Mouse (Mus musculus) spleen, postnatal 10 days (tissue): ENCODE measurements around the gene Tmem213.

Experiments
- DNase-seq, 2 experiments: peaks; one replicate each; pipeline ENCODE4 v3.0.0; 2021 to 2022; ENCODE audit warnings: low spot score in 2 of 2

Tmem213 gene

DNA sequence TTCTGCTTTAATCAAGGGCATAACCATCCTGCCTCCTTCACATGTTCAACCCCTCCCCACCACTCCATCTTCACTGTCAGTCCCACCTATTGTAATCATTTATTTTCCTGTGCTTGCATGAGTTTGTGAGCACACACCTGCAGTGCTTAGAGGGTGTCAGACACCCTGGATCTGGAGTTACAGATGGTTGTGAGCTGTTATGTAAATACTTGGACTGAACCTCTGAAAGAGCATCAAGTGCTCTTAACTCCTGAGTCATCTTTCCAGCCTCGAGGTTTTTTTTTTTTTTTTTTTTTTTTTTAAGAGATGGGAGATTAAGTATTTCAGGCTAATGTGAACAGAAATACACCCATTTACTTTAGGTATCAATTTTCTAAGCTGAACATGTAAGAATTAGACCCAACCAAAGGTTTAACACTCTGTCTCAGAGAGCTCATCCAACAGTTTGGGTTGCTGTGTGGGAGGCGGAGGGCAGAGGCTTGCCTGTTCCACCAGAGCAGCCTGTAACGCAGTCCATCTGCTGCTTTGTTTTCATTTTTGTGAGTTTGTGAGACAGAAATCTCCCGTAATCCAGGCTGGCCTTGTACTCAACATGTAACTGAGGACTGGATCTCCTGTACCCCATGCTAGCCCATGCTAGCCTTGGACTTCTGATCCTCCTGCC lies 7.2 kb downstream of the Tmem213 start:
- no peak for DNase-seq

DNA sequence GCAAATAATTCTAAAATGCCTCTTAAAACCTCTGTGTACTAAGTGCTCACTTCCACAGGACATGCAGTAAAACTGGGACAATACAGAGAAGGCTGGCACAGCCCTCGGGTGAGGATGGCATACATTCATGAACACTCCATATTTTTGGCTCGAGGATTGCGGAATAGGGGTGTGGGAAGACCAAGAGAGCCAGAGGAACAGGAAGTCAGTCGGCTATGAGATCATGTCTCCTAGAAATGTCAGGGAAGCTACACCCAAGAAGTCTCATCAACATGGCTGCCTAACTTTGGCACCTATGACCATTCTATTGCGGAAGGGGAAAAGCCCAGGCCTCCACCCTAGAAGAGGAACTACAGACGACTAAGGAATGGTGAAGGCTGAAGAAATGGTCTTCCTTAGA lies 9.3 kb downstream of the Tmem213 start:
- no peak for DNase-seq

DNA sequence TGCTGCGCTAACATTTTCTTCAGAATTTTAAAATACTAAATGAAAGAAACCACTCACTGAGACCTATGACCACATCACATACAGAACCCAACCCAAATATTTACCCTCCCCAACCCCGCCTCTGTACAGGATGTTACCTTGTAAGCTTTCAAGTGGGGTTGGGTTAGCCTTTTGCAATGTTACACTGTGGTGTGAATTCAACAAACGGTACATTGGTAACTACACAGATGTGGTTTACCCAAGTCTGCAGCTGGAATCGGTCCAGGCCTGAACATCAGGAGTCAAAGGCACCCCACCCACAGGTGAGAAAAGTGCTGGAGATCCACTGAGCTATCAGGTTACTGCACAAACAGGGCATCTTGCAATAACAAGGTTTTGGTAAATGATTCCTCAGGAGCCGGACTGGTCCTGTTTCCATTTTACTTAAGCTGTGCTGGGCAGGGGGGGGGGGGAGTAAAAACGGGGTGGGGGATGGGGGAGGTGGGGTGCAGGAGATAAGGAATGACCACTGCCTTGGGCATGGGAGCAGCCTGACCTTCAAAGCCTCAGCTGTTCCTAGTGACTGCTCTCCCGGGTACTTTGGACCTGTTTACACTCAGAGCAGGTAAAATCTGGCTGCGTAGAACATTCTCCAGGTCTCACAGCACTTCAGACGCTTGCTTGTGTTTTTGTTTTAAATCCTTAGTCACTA lies 11.8 kb downstream of the Tmem213 start:
- no peak for DNase-seq

DNA sequence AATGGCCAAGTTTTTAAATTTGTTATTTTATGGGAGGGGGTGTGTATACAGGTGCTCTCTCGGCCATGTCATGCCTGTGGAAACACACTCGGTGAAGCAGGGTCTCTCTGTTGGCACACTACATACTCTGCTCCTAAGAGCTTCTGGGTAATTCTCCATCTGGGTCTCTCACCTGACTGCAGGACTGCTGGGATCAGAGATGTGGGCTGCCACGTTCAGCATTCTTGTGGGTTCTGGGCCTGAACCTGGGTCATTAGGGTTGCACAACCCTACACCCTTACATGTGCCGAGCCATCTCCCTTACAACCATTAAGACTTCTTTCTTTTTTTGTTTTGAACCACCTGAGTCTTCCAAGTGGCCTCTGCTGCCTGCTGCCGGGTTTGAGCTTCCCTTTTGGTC lies 12.8 kb downstream of the Tmem213 start:
- DNase-seq: no peak

DNA sequence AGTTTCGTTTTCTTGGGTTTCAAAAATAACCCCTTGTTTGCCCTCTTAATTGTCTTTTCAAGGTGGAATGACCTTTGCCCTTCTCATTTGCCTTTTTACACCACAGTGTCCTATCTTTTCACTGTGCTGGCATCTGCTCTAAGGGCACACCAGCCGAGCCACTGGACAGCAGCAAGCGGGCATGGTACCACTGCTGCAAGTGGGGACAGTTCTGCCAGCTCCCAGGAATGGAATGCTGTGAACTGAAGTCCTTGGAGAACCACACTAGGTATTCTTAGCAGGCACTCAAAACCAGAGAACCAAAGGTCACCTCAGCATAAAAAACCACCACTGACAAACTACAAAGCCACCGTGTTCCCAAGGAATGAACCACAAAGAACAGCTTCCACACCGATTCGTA lies 13.7 kb downstream of the Tmem213 start:
- DNase-seq: no peak

DNA sequence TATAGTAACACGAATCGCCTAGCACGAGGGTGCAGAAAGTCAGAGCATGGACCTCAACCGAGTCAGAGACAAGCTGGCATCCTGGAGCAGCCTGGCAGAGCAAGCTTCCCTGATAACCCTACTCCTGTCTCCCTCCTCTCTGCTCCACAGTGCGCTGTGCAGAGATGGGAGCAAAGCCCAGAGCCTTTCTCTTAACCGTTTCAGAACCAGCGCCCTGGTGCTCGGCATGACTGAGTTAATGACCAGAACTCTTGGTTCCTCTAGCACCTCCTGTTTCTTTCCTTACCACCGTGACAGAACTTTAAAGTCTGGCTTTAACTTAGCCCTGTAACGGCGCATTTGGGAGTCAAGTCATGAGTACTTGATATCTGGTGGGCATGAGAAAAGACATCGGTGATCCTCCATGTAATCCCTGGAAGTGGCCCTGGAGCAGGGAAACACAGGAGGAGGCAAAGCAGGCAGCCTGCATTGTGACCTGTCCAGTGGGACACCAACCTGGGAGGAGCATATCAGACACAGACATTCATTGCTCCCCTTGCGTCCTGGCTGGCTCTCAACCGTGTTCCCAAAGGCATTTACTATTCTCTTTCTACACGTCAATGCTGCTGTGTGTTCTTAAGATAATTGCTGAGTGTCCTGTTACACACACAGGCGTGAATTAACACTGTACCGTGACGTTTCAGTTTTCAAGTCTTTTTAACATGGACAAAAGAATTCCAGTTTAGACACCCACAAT lies 14.6 kb downstream of the Tmem213 start:
- no peak for DNase-seq

DNA sequence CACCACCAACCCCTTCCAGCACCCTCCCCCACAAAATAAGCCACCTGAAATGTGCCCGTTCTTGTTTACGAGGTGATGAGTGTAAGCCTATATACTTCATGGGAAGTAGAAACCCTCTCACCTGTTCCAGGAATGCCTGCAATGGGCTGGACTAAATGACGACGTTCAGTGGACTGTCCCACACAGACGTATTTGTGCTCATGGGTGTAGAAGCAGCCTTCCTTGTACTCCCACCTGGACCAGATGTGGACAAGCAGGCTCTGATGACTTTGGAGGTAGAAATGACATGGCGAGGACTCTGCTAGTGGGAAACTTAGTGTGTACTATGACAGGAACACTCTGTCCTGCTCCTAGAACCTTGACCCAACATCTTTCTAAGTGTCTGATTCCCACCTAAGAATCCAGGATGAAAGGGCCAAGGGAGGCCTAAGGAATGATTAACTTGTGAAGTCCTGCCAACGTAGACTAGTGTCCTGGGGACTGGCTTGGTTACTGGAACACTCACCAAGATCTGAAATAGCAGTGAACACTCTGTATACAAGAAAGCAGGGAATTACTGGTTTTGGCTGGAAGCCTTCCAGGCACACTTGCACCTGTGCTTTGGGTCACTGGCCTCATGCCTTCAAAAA lies 15.3 kb downstream of the Tmem213 start, which contains the start of gene Atp6v0a4:
Atp6v0a4 (minus strand) TSS at position 380 of the 629 bp plus-strand sequence.
- DNase-seq: no peak

DNA sequence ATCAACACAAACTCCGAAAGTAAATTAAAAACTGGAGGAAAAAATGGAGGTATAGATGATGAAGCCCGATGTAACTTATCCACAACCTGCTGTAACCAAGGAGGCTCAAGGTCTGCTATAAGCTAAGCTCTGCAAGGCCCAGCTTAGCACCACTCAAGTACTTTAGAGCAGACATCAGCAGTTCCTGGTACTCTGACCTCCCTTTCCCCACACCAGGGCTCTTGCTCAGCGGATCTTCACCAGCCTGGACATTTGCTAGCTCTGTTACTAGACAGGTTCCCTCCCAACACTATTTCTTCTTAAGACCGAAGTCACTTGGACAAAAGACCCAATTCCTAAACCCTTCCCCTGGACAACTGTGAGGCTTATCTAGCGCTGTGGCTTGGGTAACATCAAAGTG lies 15.8 kb downstream of the Tmem213 start:
- no peak for DNase-seq

DNA sequence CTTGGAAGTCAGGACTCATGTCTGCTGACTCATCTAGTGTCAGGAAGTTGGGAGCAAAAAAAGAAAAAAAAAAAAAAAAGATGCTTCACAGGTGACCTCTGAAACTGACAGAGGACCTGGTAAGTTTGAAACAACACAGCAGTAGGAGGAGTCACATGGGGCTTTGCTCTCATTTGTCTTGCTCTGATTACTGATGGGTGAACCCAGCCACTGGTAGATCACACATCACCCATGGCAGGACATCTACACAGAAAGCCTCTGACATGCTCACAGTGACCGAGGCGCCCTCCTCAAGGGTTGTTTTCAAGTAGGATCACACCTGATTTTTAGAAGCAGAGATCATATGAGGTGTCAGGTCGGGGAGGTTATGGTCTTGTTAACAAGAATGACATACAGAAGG lies 16.4 kb downstream of the Tmem213 start:
- no peak for DNase-seq

DNA sequence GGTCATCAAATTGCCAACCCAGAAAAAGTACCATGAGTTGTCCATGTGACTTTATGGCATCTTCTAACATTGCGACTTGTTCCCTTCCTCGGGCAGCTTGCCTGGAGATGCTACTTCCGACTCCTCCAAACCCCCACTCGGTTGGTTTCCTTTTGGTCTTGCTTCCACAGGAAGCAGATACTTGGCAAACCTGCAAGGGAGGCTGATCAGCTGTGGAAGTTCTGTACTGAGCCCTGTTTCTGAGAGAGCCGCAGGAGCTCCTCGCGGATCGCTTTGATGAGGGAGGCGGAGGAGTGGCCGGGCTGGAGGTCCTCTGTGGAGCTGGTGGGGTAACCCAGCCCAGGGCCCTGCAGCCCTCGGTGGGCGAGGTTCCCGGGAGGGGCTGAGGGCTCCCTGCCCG lies 19.1 kb downstream of the Tmem213 start:
- no peak for DNase-seq

DNA sequence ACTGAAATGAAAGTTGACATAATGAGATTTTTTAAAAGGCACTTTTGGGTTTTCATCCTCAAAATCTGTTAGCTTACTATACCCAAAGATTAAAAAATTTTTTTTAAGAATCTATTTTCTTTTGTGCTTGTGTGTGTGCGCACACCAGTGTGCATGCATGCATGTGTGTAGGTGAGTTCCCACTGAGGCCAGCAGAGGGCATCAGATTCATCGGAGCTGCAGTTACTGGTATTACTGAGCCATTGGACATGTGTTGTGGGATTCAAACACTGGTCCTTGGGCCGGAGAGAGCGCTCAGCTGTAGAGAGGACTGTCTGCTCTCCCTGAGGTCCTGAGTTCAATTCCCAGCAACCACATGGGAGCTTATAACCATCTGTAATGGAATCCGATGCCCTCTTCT lies 20.8 kb downstream of the Tmem213 start:
- no peak for DNase-seq

DNA sequence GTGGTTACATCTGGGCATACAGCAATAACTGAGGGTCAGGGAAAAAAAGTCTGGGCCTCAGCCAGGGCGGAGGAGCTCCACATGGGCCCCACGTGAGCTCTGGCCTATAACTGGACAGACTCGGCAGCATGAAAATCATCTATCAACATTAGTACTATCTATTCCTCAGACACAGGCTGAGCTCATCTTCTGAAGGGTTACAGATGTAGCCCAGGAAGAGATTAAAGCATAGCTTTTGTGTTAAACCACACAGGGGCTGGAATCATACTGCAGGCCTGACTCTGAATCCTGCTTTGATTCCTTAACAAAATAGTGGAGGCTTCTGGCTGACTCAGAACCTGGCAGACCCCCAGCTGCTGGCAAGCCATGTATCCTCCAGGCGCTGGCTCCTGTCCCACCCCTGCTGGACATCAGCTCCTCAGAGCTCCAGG lies 22.8 kb downstream of the Tmem213 start:
- DNase-seq: no peak

DNA sequence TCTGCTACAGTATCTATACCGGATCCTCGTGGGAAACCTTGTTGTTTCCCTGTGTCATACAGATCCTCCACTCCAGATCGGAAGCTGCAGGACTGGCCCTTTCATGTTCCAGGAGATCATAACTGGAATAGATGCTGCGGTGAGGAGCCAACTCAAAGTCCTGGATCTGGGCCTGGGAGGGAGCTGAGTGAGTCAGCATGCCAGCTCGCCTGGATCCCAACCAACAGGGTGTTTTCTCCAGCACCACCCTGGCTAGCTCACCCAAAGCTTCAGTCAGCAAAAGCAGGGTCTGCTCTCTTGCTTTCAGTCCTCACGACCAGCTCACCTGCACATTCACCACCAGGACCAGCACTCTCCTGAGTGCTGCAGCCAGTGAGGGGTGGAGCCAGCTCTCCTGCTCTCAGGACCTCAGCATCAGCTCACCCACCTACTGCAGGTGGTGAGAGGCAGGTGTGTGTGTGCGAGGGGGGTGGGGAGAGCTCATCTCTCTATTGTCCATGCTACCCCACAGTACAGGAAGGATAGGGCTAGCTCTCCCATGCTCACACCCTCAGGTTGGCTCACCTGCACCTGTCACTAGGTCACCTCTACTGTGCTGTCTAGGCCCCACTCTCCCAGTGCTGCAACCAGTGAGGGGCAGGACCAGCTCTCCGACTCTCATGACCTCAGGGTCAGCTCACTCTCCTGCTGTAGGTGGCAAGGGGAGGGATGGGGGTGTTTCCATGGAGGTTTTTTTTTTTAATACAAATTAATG lies 25.9 kb downstream of the Tmem213 start:
- no peak for DNase-seq

DNA sequence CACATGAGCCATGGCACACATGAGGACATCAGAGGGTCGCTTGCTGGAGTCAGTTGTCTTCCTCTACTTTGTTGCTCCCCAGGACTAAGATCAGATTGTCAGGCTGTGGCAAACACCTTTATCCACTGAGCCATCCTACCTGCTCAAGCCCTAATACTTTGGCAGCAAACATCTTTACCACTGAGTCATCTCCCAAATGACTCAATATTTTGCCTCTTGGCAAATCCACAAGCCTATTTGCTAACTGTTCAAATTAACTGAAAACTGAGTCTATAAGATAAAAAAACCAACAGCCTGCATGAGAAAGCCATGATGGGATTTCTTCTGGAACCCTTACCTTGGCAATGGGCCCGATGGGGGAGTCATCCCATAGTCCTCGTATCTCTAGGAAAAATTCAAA lies 30.0 kb downstream of the Tmem213 start:
- no peak for DNase-seq

DNA sequence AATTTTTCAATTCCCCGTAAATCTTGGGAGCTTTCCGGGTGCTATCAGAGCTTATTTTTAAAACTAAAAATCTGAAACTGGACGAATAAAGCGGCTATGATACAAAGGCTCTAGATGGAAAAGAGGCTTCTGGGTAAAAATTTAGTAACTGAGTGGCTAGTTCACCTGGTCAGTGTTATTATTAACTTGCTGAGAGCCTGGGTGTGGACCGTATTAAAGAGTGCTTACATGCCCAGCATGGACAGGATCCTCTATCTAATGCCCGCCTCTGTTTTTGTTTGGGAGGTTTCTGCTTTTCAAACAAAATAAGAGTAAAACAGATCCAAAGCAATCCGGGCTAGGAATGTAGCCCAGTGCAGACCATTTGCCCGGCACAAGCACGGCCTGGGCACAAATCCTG lies 31.3 kb downstream of the Tmem213 start:
- DNase-seq: no peak

DNA sequence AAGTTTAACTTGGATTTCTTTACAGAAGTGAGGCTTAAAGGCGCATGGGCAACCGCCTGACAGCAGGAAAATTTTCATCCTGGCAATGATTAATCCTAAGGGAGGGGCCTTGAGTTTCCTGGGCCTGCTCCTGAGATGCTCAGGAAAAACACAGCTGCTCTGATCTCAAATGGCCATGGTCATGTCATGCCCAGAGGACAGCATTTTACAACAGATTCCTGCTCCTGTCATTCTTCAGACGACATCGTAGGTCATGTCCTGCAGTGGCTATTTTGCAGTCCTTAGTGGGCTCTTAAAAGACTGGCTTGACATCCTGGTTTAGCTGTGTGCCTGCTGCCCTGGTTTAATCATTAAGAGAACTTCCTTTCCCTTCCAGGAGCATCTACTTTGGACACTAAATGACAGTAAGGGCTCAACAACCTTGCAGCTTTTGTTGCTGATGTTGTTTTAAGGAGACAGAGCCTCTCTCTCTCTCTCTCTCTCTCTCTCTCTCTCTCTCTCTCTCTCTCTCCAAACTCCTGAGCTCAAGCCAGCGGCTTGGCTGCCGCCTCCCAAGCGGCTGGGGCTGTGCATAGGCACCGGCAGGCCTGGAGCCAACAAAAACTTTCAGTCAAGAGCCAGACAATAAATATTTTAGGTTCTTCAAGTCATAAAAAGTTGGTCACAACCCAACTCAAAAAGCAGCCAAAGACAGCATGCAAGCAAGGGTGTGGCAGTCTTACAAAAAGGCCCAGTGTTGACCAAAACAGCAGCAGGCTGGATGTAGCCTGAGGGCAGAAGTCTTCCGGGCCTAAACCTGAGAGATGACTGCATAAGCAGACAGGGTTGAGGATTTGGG lies 35.3 kb downstream of the Tmem213 start:
- no peak for DNase-seq

DNA sequence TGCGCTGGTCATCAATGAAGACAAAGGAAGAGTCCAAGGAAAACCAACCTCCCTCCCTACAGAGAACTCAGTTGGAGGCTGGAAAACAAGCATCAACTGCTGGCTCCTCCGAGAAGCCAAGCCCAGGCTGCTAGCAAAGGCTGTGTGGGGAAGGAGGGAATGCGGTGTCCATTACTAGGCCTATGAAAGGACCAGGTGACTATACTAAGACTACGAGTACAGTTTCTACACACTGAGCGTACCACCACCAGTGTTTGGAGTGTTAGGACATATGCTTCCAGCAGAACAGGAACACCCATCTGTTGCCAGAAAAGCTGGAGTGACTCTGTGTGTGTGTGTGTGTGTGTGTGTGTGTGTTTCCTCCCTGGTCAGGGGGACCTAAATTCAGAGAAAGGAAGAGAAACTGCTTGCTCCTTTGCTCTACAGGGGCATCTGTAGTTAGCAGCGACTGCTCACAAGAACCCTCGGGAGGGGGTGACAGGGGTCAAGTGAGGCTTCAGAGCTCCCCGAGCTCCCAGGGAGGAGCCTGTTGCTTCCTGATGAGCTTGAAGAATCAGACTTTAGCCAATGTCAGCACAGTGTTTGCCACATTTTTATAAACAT lies 36.5 kb downstream of the Tmem213 start:
- DNase-seq: no peak

DNA sequence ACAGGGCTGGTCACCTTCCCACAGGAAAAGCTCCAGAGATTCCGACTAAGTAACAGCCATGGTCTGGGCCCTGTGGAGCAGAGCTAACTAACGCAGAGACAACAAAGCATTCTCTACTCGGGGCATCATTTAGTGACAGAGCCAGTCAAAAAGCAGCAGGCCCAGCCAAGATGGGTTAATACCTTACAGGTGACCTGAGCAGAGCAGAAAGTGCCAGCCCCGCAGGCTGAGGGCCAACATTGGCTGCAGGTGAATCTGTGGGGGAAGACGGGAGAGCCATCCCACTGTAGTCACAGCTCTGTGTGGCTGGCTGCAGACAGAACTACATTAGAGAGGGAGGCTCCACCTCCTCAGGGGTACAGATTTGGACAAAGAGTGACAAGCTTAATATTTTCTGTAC lies 38.2 kb downstream of the Tmem213 start:
- no peak for DNase-seq

DNA sequence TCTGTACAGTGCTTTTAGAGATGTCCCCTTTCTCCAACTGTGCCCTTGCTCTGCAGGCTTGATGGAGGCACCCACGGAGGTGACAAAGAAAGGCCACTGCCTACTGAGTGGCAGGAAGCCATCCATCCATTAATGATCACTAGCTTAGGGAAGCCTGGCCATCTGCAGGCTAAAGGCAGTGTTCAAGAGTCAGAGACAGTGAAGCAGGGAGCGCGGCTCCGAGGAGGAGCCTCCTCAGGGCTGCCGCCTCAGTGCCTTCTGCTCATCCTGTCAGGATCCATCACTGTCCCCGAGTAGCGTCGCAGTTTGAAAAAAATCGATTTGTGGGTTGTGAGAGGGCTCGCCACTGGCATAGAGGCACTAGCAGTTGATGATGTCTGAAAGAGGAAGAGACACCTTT lies 39.6 kb downstream of the Tmem213 start:
- no peak for DNase-seq

DNA sequence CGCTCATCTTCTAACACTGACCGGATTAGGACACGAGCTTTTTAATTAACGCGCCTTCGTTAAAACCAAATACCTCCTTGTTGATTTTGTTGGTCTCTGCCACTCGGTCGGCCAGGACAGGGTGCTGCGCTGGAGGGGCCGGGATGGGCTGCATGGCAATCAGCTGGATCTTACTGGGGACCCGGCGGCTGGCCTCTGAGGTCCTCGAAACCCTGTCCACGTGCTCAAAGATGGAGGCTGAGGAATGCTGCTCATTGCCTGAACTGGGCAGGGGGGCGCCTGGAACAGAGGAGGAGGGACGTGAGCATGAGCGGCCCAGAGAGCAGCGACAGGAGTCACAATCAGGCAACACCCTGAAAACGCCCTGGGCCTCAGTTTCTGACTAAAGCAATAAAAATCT lies 40.4 kb downstream of the Tmem213 start:
- DNase-seq: no peak
